Mouse (Mus musculus) erythroblast, embryonic 14.5 days (primary cell): ENCODE data around the gene Gdf11. TPM values are rescaled to one million over a fixed set of nuclear protein-coding genes. Genes with fewer than 3 reads are reported as not detected.

Experiments used
- H3K27me3 ChIP-seq: 2 replicates; pipeline ENCODE4 v1.6.1; 2012; ENCODE audit warnings: inconsistent platforms; ENCODE audit not compliant: control insufficient read depth
- H3K36me3 ChIP-seq: 2 replicates; pipeline ENCODE4 v1.6.1; 2012; ENCODE audit warnings: mild to moderate bottlenecking, inconsistent platforms; ENCODE audit not compliant: control insufficient read depth
- H3K4me1 ChIP-seq: 2 replicates; pipeline ENCODE4 v1.6.1; 2012; ENCODE audit warnings: inconsistent platforms; ENCODE audit not compliant: control insufficient read depth
- H3K4me3 ChIP-seq: replicated peaks from 2 replicates; pipeline ENCODE3; 2012; ENCODE audit warnings: moderate library complexity, mild to moderate bottlenecking, inconsistent platforms
- H3K9me3 ChIP-seq: 2 replicates; pipeline ENCODE4 v1.6.1; 2012; ENCODE audit warnings: low read length, inconsistent platforms, mixed read lengths; ENCODE audit not compliant: control insufficient read depth
- GATA1 ChIP-seq: IDR thresholded peaks from 2 replicates; pipeline ENCODE4 v1.6.1; 2012; ENCODE audit warnings: low read length, inconsistent platforms, mixed read lengths
- TAL1 ChIP-seq: IDR thresholded peaks from 3 replicates; pipeline ENCODE4 v1.6.1; 2012; ENCODE audit warnings: low read length, inconsistent platforms, mixed read lengths
- polyA plus RNA-seq: library from polyadenylated mRNA; stranded (reverse); fragments of >175 nt; gene quantifications from 2 replicates; pipeline ENCODE4 v1.2.3, GENCODE M21; 2012

Gdf11 gene
- polyA plus RNA-seq, 1 experiment, result not detected

DNA sequence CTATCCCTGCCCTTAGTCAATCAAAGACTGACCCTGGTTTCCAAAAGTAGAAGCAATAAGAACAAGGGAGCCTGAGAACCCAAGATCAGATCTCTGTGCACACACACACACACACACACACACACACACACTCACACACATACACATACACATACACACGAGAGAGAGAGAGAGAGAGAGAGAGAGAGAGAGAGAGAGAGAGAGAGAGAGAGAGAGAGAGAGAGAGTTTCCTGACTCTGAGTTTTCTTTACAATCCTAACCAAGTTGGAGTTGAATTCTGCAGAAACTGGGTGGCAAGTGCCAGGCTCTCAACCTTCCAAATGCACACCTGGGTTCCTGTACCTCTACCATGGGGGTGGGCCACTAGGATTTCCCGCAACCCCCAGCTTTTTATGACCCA lies 1.7 kb downstream of the Gdf11 start:
- Histone ChIP-seq H3K9me3 (peaks cover 7% of the 10 kb centered on the region; the same call in 1 of the 2 replicates), H3K4me1 (peaks cover 19% of the 10 kb centered on the region), H3K36me3 (no peaks in the 10 kb centered on the region), H3K27me3 (peaks cover 82% of the 10 kb centered on the region), H3K4me3 (no peak overlapping the region)
- no peak for TF ChIP-seq GATA1
- TF ChIP-seq TAL1, result no peak

DNA sequence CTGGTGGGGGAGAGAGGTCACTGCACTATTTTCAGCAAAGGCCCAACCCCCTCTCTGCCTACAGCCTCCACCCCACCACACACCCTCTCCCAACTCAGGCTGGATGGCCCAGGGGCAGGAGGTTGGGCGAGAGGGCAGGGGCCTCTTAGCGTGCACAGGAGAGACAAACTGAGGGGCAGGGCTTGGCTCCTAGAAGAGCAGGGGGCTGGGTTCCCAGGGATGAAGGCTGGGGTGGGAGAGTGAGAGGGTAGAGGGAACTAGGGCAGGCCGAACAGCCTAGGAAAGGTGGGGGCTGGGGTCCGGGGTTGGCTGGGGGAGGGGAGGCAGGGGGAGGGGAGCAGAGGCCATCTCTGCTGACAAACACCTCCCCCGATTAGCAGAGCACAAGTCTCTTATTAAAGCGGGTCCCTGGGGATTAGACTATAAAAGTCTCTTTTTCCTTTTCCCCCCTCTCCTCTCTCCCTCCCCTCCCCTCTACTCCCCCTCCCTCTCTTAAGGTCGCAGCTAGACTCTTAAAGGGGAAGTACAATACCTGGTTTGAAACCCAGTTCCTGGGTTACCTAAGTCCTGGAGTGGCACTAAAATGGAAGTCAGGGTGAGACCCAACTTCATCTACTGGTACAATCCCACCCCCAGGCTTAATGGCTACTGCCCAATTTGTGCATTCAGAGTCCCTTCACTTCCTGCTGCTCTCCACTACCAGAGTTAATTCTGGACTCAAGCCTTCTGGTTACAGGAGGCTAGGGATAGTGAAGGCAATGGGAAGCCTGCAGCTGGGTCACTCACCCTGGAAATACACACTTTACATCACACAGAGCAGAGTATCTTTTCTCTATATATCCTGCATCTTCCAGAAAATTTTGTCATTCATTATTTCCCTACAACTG lies 2.3 kb downstream of the Gdf11 start:
- H3K4me1 ChIP-seq, result peaks cover 19% of the 10 kb centered on the region
- peaks cover 7% of the 10 kb centered on the region; the same call in 1 of the 2 replicates for H3K9me3 ChIP-seq
- TF ChIP-seq TAL1, result no peak
- TF ChIP-seq GATA1, result no peak
- H3K36me3 ChIP-seq, result no peaks in the 10 kb centered on the region
- H3K27me3 ChIP-seq, result peaks cover 75% of the 10 kb centered on the region
- no peak overlapping the region for H3K4me3 ChIP-seq

DNA sequence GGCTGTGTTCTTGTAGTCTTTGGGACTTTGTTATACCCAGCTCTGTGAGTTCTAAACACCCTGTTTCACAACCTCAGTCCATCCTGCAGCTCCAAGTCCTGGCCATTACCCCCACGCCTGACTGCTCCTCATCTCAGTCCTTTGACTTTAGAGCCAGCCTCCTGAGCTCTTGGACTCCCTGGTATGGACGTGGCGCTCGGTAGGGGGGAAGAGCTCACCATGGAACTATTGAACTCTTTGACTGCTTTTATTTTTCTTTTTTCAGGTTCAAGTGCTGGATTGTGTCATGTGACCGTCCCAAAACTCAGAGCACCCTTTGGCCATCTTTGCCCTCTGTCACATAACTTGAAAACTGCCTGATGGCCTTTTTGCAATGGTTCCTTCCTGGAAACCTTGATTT lies 9.5 kb downstream of the Gdf11 start:
- Histone ChIP-seq H3K36me3 (peaks cover 16% of the 10 kb centered on the region), H3K27me3 (peaks cover 5% of the 10 kb centered on the region; the same call in 1 of the 2 replicates), H3K4me3 (no peak overlapping the region), H3K4me1 (peaks cover 13% of the 10 kb centered on the region), H3K9me3 (no peaks in the 10 kb centered on the region)
- TF ChIP-seq GATA1 (no peak), TAL1 (no peak)

DNA sequence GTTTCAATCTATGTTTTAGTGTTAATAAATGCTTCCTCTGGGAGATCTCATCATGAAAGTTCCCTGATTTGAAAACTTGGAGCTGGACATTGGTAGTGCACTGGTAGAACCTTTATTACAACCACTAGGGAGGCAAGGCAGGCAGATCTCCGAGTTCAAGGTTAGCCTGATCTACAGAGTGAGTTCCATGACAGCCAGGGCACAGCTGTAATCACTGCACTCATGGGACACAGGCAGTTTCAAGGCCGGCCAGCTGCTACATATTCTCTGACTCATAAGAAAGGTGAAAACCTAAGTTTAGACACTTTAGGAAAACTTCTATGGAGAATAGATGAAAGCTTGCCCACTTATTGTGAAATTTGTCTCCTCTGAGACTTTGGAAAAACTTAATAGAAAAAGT lies 12.7 kb downstream of the Gdf11 start:
- Histone ChIP-seq H3K4me3 (no peak overlapping the region), H3K36me3 (peaks cover 43% of the 10 kb centered on the region), H3K9me3 (no peaks in the 10 kb centered on the region), H3K4me1 (no peaks in the 10 kb centered on the region), H3K27me3 (no peaks in the 10 kb centered on the region)
- no peak for TF ChIP-seq GATA1
- TF ChIP-seq TAL1, result no peak

DNA sequence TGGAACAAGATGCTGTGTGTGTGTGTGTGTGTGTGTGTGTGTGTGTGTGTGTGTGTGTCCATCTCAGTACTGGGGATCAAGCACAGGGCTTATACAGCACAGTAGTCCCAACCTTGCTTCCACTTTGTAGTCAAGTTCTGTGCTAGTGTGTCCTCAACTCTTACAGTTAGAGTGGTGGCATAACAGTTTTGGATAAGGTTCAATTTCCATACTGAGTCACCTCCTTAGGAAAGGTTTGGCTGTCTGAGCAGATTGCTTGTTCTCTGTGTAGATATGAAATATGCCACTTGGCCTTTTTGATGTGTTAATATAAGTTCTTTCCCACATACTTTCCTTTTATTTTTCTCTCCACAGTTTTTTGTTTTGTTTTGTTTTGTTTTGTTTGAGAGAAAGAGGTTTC lies 13.2 kb downstream of the Gdf11 start:
- Histone ChIP-seq H3K27me3 (no peaks in the 10 kb centered on the region), H3K9me3 (no peaks in the 10 kb centered on the region), H3K4me1 (no peaks in the 10 kb centered on the region), H3K36me3 (peaks cover 48% of the 10 kb centered on the region), H3K4me3 (no peak overlapping the region)
- no peak for TF ChIP-seq TAL1
- no peak for TF ChIP-seq GATA1

DNA sequence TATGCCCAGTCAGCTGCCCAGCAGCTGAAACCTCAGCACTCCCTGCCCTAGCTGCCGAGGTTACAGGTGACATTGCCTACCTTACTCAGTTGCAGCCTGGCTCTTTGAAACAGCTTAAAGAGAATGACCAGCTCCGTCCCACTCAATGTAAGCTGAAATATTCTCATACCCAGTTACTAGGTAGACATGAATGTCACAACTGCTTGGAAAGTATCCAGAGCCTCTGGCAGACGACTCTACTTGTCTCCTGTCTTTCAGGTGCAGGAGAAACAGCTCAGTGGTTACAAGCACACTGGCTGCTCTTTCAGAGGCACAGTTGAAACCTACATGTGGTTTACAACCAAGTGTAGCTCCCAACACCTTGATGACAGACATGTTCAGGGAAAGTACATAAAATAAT lies 21.2 kb downstream of the Gdf11 start:
- Histone ChIP-seq H3K36me3 (peaks cover 85% of the 10 kb centered on the region), H3K27me3 (no peaks in the 10 kb centered on the region), H3K4me3 (no peak overlapping the region), H3K9me3 (no peaks in the 10 kb centered on the region), H3K4me1 (no peaks in the 10 kb centered on the region)
- TF ChIP-seq GATA1, result no peak
- TF ChIP-seq TAL1, result no peak

DNA sequence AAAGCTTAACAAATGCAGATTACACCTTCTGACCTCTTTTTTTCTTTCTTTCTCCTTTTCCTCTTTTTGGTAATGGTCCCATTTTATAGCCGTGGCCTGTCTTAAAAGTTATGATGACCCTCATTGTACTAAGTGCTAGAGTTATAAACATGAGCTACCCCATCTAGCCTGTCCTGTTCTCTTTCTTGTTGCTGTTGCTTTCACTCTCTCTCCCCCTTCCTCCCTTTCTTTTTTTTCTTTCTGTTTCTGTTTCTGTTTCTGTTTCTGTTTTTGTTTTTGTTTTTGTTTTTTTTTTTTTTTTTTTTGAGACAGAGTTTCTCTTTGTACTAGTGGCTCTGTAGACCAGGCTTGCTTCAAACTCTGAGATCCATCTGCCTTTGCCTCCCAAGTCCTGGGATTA lies 25.0 kb downstream of the Gdf11 start:
- Histone ChIP-seq H3K36me3 (peaks cover 78% of the 10 kb centered on the region), H3K27me3 (no peaks in the 10 kb centered on the region), H3K4me3 (no peak overlapping the region), H3K4me1 (no peaks in the 10 kb centered on the region), H3K9me3 (no peaks in the 10 kb centered on the region)
- TF ChIP-seq TAL1 (no peak), GATA1 (no peak)

DNA sequence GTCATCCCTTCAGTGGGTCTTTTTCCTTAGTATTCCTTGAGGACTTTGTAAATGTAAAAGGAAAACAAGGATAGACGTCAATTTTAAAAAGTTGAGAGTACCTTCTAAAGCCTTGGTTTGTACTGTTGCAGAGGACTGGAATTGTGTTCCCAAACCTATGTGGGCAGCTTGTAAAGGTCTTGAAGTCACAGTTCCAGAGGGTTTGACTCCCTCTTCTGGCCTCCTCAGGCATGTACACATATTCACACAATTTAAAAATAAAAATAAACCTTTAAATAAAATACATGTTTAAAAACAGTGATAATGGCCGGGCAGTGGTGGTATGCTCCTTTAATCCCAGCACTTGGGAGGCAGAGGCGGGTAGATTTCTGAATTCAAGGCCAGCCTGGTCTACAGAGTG lies 25.5 kb downstream of the Gdf11 start:
- no peaks in the 10 kb centered on the region for H3K4me1 ChIP-seq
- H3K4me3 ChIP-seq, result no peak overlapping the region
- no peak for TF ChIP-seq TAL1
- TF ChIP-seq GATA1, result no peak
- H3K36me3 ChIP-seq, result peaks cover 78% of the 10 kb centered on the region
- H3K27me3 ChIP-seq, result no peaks in the 10 kb centered on the region
- H3K9me3 ChIP-seq, result no peaks in the 10 kb centered on the region

DNA sequence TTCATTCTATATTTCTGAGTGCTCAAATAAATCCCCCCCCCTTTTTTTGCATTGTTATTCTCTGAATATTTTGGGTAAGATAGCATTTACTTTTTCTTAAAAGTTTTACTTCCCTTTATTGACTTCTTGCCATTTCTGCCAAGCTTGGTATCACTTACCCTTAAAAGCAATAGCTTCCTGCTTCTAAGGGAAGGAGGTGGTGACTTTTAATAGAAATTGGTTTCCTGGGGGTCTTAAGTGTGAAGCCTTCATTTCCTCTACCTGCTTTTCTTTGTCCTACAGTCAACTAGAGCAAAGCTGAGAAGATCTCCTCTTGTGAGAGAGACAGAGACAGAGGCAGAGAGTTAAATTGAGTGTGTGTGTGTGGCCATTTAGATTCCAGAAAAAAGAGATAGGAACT lies 30.3 kb downstream of the Gdf11 start:
- H3K27me3 ChIP-seq, result no peaks in the 10 kb centered on the region
- H3K4me3 ChIP-seq, result no peak overlapping the region
- no peaks in the 10 kb centered on the region for H3K4me1 ChIP-seq
- TF ChIP-seq TAL1 (no peak), GATA1 (no peak)
- no peaks in the 10 kb centered on the region for H3K9me3 ChIP-seq
- peaks cover 79% of the 10 kb centered on the region for H3K36me3 ChIP-seq
